Mouse (Mus musculus) left cerebral cortex, postnatal 4 days (tissue): ENCODE data around the gene Ttc29. TPM values are rescaled to one million over a fixed set of nuclear protein-coding genes. Genes with fewer than 3 reads are reported as not detected.

Source experiments
- DNase-seq: peaks from one replicate; pipeline ENCODE4 v3.0.0-alpha.2; 2022
- intact Hi-C: fragments of 180-260 bp; cut with DNase I; formaldehyde crosslinking; loops from one replicate; pipeline ENCODE4 v1.15.1; 2025
- total RNA-seq, 2 experiments: library from RNA; stranded (reverse); gene quantifications; 2 replicates each; pipeline ENCODE4 v1.2.3; 2021

Gene Ttc29
- total RNA-seq: 1 to 10 TPM in 1 of 2 experiments, under 1 TPM in 1; 0.58 to 1.8 TPM

- intact Hi-C loops: no loop called here
- peak; percentile 78 for DNase-seq
Observed at GRCm38 (mm10) chr8:78213074-78213473, at the start of gene Ttc29. Ttc29 (plus strand) TSS chr8:78213297.

GRCm38 (mm10) chr8:78171351-78171750 is 41.7 kb upstream of the Ttc29 start:
- intact Hi-C loops: no loop called here
- DNase-seq: no peak

- DNase-seq: no peak
- intact Hi-C loops: no loop called here
Observed at GRCm38 (mm10) chr8:78182654-78183053, 30.4 kb upstream of the Ttc29 start.

DNA sequence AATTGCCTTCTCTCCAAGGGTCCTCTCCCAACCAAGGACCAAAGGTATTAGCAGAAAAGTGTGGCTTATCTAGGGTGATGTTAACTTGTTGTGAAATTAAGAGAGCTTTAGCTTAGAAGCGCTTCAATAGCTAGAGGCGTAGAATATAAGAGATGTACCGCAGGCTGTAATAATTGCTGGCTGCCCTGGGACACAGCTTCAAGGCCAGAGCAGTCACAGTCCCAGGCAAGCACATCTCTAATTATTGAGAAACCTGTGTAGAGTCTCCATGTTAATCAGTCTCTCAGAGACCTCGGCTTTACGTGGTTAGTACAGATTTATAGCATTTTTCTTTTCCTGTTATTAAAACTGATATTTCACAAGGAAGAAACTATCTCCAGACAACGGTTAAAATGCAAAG is 29.7 kb upstream of the Ttc29 start:
- DNase-seq: no peak
- intact Hi-C loops: no loop called here

- DNase-seq: no peak
- intact Hi-C loops: no loop called here
Observed at GRCm38 (mm10) chr8:78187087-78187486, 26.0 kb upstream of the Ttc29 start.

GRCm38 (mm10) chr8:78204229-78204628 is 8.9 kb upstream of the Ttc29 start:
- peak; percentile 8 for DNase-seq
- intact Hi-C loops: no loop called here

GRCm38 (mm10) chr8:78210424-78210823 is 2.7 kb upstream of the Ttc29 start:
- intact Hi-C loops: no loop called here
- DNase-seq: no peak

- no peak for DNase-seq
- intact Hi-C loops: loop anchor here (5.0 kb wide), 1 partner anchor 1143 kb away; no protein-coding TSS in a partner anchor
Observed at GRCm38 (mm10) chr8:78214645-78215044, 1.5 kb downstream of the Ttc29 start.

- no peak for DNase-seq
- intact Hi-C loops: no loop called here
Observed at GRCm38 (mm10) chr8:78226087-78226486, 13.0 kb downstream of the Ttc29 start.

DNA sequence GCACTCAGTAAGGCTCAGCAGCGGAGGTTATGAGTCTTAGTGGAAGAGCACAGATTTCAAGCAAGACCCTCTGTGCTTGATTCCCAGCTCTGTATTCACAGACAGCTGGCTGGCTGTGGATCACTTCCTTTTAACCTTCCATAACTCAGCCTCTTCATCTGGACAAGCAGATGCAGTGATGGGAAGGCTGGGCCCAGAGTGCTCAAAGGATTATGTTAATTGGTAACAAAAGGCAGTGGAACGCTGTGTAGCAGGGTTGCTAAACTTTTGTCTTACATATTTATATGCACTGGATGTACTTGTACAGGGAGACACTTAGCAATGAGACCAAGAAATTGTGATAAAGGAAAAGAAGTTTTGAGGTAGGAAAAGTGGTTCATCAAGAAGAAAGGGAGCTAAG is 17.6 kb downstream of the Ttc29 start:
- intact Hi-C loops: loop anchor here (10.0 kb wide), 2 partner anchors 166 to 596 kb away; no protein-coding TSS in a partner anchor

DNA sequence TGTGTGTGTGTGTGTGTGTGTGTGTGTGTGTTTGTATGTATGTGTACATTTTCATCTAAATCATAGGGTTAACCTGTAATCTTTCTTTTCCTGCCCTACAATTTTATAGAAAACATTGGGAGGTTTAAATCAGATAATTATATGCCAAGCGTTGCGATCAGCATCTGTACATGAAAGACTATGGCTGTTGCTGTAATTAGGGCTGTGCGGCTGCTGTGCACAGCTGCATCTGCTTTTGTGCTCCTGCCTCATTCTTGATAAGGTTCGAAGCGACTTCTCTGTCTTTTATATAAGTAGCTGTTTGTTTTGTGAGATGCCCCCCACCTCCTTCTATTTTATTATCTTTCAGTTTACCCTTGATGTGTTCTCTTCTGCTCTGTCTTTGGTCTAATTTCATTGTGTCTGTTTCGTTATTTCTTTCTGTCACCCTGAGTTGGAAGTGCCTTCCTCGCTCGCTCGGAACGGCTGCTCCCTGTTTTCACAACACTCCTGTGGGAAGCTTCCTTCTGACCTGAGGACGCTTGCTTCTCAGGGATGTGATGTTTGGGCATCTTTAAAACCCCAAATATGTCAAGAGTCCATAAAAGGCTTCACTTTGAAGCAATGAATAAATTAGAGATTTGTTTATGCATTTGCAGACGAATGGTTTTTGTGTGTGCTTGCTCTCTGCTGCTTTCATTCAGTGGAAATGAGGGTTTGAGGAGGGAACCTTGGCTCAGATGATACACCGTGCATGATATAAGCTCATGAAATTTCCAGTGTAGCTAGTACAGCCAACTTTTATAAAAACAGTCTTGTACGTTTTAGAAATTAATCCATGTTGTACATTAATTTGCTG is 20.0 kb downstream of the Ttc29 start:
- DNase-seq: no peak
- intact Hi-C loops: loop anchor here (10.0 kb wide), 2 partner anchors 168 to 598 kb away; no protein-coding TSS in a partner anchor

More for the DNA sequence above, 17.6 kb downstream of the Ttc29 start:
- DNase-seq: no peak

- DNase-seq: no peak
- intact Hi-C loops: loop anchor here (10.0 kb wide), 2 partner anchors 169 to 599 kb away; no protein-coding TSS in a partner anchor
Observed at GRCm38 (mm10) chr8:78233708-78234201, 20.7 kb downstream of the Ttc29 start.

DNA sequence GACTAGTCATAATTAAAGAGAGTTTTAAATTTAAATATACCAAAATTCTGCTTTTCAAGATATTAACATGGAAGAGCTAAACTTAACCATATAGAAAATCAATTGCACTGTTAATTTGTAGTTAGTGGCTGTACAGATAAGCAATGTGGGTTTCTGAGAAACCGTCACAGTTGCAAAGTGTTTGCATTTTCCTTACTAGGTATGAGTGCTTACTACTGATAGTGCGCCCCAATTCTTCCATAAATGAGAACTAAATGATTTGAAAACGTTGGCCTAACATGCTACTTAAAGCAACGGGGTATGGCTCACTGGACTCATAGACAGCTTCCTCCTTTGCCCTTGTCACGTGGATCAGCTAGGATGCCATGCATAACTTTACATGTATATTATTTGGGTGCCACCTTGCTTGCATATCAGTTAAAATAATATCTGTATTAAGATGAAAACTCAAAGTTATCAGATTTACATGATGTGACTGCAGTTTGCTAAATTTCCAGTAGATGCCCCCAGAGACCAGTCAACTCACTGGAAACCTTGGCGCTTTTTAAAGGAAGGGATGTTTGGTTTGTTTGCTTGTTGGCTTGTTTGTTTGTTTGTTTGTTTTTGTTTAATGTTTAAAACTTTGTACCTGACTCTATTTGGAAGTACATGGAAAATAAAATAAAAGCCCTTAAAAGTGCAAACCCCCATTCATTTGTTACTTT is 25.0 kb downstream of the Ttc29 start:
- peak; percentile 15 for DNase-seq
- intact Hi-C loops: loop anchor here (5.0 to 10.0 kb wide), 3 partner anchors 173 to 603 kb away; no protein-coding TSS in a partner anchor

- intact Hi-C loops: no loop called here
Observed at GRCm38 (mm10) chr8:78251115-78251514, 38.0 kb downstream of the Ttc29 start.

DNA sequence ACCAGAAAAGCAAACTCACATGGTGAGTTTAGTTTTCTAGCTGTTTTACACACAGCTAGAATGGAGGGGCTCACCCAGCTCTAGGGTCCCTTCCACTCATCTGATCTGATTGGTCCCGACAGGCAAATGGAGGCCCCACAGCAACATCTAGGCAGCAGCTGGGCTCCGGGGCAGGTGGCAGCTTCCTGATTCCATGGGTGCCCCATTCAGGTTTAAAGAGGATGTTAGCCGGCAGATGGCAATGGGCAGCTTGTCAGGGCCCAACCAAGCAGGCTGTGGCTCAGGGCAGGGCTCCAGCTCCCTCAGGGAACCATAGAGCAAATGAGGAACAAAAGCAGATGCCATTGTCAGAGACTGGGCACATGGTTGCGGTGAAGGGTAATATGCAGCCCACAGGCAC is 41.3 kb downstream of the Ttc29 start:
- intact Hi-C loops: no loop called here
- DNase-seq: peak; percentile 95

More at GRCm38 (mm10) chr8:78251115-78251514, 38.0 kb downstream of the Ttc29 start:
- DNase-seq: no peak

GRCm38 (mm10) chr8:78255011-78255410 is 41.9 kb downstream of the Ttc29 start:
- DNase-seq: peak; percentile 41
- intact Hi-C loops: no loop called here

DNA sequence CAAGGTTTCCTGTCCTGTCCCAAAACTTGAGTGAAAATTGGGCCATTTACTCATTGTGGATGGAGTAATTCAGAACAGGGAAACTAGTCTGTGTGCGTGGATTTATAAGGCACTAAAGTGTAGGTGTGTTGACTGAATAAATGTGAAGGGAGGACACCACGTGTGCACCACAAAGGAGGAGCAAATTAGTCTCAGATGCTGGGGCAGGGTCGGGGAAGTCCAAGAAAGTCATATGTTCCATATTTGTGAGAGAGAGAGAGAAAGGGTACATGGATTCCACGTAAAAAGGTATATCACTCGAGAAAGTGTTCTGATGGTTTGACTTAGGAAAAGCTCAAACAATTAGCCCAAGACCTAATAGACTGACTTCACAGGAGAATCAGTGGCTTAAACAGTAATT is 52.4 kb downstream of the Ttc29 start:
- intact Hi-C loops: no loop called here
- DNase-seq: no peak

- intact Hi-C loops: no loop called here
- no peak for DNase-seq
Observed at GRCm38 (mm10) chr8:78266231-78266630, 53.1 kb downstream of the Ttc29 start.

DNA sequence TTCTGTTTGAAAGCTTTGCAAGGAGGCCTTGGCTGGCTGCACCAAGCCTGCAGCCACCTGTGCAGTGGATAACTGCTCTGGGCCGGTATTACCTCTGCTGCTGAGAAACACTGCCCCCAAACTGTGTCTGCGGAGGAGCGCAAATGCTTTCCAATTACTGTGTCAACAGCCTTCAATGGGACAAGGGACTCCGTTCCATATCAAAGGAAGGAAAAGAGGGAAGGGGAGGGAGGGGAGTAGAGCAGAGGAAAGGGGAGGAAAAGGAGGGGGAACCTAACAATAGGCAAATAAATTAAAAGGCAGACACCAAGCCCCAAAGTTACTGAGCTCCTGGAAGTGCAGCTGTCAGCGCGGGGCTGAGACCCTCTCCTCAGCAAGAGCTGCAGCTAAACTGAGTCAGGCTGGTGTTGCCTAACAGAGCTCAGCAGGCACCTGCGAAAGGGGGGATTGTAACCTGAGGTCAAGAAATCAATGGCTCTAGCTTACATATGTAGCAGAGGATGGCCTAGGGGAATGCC is 54.9 kb downstream of the Ttc29 start:
- no peak for DNase-seq
- intact Hi-C loops: no loop called here

DNA sequence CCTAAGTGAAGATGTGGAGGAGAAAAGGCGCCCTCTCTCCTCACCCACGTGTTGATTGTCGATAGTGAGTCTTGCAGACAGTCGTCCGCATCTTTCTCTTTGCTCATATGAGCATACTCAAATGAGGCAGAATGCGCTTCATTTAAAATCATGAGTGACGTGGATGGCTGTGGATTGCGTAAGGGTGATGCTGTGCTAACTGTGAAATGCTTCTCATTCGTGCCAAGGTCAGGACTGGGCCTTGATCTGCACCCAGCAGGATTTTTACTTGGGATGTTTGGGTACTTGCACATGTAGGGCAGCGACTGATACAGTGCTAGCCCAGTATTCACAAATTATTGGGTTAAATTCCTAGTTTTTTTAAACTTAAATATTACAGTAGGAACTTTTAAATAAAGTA is 56.2 kb downstream of the Ttc29 start:
- intact Hi-C loops: no loop called here
- no peak for DNase-seq

DNA sequence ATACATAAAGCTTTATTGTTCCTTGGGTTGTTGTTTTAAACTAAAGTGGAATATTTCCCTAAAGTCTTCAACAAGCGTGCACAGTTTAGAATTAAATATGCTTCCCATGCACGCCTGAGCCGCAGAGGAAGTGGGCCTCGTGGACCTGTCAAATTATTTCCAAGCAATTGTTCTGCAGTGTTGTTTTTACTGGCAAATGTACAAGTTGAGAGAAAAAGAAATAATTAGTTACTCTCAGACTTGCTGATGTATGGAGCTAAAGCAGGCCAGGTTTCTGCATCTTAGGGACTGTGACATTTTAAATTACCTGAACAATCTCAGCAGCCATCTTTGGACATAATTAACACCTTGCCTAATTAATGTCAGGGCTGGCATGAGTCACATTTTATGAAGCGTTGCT is 58.3 kb downstream of the Ttc29 start:
- DNase-seq: no peak

More for the DNA sequence above, 58.3 kb downstream of the Ttc29 start:
- intact Hi-C loops: no loop called here
